Mouse (Mus musculus) bone marrow macrophage, adult 2 months (primary cell): ENCODE results near the gene Akap5. TPM values are rescaled to one million over a fixed set of nuclear protein-coding genes. Genes with fewer than 3 reads are reported as not detected.

Experiments
- H3K27ac ChIP-seq: 2 replicates; pipeline ENCODE4 v1.5.1; 2012; ENCODE audit warnings: low read depth, low read length; ENCODE audit not compliant: insufficient read depth
- H3K4me1 ChIP-seq: 2 replicates; pipeline ENCODE4 v1.6.1; 2012; ENCODE audit warnings: low read length; ENCODE audit not compliant: control insufficient read depth, insufficient read depth
- H3K4me3 ChIP-seq: 2 replicates; pipeline ENCODE4 v1.5.1; 2012; ENCODE audit warnings: mild to moderate bottlenecking, low read length, moderate library complexity; ENCODE audit not compliant: insufficient read depth
- CTCF ChIP-seq: IDR thresholded peaks from 2 replicates; pipeline ENCODE4 v1.5.1; 2012; ENCODE audit warnings: low read depth, mild to moderate bottlenecking, low read length, moderate library complexity
- POLR2A ChIP-seq: IDR thresholded peaks from 2 replicates; pipeline ENCODE4 v1.6.1; 2012; ENCODE audit warnings: mild to moderate bottlenecking, low read depth, low read length, borderline replicate concordance
- polyA plus RNA-seq: library from polyadenylated mRNA; stranded (reverse); fragments of >200 nt; gene quantifications from 2 replicates; pipeline ENCODE4 v1.2.4, GENCODE M21; 2012; ENCODE audit not compliant: missing spikeins, insufficient read depth, insufficient read length

The Akap5 gene
- not detected in 2 replicates for polyA plus RNA-seq

DNA sequence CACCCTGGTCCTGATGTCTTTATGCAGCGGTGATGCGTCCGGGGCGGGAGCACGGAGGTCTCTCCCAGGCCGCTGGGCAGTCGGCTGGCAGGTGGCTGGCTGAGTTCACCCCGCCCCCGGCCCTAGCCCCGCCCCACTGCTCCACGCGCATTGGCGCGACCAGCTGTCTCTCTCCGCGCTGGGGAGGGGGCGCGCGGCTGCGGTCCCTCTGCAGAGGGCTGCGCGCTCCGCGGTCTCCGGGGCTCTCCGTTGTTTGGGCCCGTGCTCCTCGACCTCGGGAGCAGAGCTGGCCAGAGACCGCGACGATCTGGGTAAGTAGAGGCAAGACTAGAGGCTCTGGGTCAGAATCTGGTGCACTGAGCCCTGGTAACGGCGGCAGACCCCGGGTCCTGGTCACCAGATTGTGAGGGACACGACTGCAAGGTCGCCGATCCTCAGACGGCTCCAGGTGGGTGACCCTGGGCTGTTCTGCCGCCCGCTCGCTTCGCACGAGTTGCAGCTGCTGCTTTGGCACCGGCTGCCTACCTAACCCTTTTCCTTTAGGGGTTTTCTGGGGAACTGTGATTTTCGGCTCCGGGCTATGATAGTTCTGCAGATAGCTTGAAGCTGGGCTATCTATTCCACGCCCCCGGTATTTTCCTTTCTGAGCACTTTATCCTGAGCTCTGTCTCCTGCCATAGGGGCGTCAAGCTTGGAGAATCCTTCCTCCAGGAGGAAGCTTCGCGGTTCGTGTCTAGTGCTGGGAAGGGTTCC lies at the start of gene Akap5:
Gene Akap5 (plus strand): TSS at position 213 of the 753 bp plus-strand sequence.
- peak within 1 kb of the TSS; percentile 43 for H3K4me3 ChIP-seq
- no peak within 1 kb of the TSS for H3K27ac ChIP-seq
- peaks cover 1% of the 10 kb centered on the region for H3K4me1 ChIP-seq
- TF ChIP-seq POLR2A (no peak), CTCF (no peak)

DNA sequence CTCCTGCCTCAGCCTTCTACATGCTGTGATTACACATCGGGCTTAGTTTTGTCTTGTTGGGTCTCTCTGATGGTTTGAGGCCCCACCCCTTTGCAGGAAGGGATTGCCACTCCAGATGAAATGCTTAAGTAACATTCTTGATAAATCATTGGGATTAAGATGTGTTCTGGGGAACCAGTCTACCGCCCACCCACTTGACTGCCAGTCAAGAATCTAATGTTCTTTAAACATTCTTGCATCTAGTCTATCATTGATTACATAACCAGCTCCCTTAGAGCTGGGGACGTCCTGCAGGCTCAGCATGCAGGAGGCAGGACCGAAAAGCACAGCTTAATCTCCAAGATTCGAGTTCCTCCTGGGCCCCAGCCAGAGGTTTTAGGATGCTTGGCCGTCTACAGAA lies 46.5 kb upstream of the Akap5 start:
- H3K27ac ChIP-seq: no peak overlapping the region
- TF ChIP-seq CTCF (no peak), POLR2A (no peak)
- H3K4me1 ChIP-seq: peaks cover 11% of the 10 kb centered on the region
- no peak overlapping the region for H3K4me3 ChIP-seq

DNA sequence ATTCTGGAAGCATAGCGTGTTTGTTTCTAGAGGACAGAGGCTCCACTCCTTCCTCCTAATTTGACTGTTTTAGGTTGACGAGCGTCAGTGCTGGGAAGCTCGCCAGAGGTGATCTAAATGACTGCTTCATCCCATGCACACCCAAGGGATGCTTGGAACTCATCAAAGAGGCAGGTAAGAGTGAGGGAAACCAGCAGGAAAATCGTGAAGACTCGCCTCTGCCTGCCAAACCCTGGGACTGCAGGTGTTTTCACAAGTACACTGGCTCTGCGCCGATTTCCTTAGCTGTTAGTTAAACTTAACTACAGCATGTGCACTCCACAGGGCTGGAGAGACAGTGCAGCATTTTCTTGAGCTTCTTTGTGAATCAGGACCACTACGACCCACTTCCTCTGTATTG lies 44.1 kb upstream of the Akap5 start:
- no peak overlapping the region for H3K27ac ChIP-seq
- TF ChIP-seq CTCF (no peak), POLR2A (no peak)
- no peak overlapping the region for H3K4me3 ChIP-seq
- H3K4me1 ChIP-seq: no peaks in the 10 kb centered on the region

DNA sequence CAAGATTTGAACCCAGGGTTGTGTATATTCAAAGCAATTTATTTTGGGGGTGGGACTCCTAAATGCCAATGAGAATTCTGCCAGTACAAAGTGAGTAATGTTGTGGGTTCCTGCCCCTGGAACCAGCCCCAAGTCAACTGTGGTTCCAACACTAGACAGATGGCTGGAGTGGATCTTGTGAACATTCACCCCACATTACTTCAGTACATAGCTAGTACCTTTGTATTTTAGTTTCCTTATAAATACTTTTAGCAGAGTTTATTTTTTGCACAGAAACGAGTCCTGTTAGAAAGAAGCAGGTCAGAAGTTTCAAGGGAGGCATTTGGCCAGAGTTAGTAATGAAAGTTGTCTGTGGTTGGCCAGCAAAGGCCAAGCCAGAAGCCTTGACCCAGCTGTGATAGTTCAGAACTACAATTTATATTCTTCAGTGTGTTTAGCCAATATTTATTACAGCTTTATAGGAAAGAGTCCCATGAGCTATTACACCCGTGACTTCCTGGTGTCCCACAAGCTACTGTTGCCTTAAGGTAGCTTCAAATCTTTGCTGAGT lies 43.5 kb upstream of the Akap5 start:
- Histone ChIP-seq H3K4me1 (no peaks in the 10 kb centered on the region), H3K4me3 (no peak overlapping the region)

DNA sequence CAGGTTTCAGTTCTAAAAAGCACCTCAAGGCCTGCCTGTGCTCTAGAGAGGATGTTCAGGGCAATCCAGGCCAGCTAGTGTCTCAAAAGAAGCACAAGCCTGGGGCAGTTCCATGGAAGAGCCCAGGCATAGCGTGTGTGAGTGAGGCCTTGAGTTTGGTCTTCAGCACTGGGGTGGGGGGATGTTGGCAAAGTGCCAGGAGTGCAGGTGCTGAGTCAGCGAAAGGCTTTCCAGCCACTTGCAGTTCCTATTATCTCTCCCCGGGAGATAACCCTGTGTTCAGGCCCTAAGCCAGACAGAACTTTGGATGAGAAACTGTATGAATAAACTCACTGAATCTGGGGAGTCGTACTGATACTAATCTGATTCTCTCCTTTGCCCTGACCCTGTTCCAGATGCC lies 42.6 kb upstream of the Akap5 start:
- Histone ChIP-seq H3K4me3 (no peak overlapping the region), H3K27ac (no peak overlapping the region), H3K4me1 (no peaks in the 10 kb centered on the region)
- TF ChIP-seq POLR2A (no peak), CTCF (no peak)

More for the DNA sequence above, 43.5 kb upstream of the Akap5 start:
- TF ChIP-seq POLR2A (no peak), CTCF (no peak)
- H3K27ac ChIP-seq: no peak overlapping the region

DNA sequence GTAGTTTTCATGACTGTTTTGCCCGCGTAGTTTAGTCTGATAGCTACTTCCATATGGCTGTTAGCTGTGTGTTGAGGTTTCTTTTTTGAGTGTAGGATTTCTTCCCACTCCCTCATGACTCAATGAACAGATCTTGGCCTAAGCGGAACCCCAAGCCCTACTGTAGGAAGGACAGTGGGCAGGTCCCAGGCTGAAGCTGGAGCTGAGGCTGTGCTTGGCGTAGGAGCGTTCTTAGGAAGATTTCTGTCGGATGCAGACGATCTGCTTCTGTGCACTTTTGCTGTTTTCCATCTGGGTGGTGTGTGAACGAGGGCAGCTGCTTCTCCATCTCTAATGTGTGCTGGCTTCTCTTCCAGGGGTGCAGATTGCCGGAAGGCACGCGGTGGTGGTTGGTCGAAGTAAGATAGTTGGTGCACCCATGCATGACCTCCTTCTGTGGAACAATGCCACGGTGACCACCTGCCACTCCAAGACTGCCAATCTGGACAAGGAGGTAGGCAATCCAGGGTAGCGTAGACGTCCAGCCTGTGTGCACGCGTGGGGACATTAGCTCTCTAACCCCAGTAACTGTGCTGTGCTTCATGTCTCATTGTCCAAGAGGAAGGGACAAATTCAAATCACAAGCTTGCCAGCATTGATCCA lies 42.0 kb upstream of the Akap5 start:
- Histone ChIP-seq H3K27ac (no peak overlapping the region), H3K4me3 (no peak overlapping the region), H3K4me1 (no peaks in the 10 kb centered on the region)
- TF ChIP-seq POLR2A (no peak), CTCF (no peak)

DNA sequence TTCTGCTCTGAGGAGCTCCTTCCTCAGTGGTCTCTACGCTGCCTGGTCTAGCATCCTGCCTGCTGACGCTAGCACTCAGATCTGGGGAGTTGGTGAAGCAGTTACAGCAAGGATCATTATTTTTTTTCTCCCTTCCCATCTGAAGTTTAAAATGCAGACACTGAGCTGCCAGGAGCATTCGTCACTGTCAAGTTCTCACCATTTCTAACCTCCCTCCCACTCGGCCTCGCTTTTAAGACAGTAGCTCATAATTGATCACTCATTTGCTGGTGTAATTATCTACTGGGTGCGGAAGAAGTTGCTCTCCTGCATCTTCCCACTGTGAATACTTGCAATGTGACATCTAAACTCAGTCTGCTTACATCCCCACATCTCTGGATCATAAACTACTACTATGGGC lies 39.3 kb upstream of the Akap5 start:
- H3K27ac ChIP-seq: no peak overlapping the region
- H3K4me1 ChIP-seq: no peaks in the 10 kb centered on the region
- no peak overlapping the region for H3K4me3 ChIP-seq
- no peak for TF ChIP-seq POLR2A
- TF ChIP-seq CTCF: no peak

DNA sequence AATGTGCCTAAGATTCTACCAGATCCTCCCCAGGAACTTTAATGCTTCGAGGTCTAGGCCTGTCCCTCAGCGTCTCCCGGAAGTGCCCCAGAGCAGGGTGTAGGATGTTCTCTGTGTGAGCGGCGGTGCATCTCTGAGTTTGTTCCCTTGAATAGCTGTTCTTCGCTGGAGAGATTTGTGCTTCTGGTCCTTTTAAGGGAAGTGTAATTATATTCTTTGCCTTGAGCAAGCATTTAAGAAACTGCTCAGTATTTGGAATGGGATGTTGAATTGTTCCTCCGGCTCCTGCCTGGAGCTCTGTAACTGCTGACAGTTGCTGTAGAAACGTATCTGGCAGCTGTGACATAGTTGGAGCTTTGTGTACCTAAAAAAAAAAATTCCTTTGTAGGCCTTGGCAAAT lies 36.7 kb upstream of the Akap5 start:
- H3K4me1 ChIP-seq: no peaks in the 10 kb centered on the region
- no peak overlapping the region for H3K27ac ChIP-seq
- no peak overlapping the region for H3K4me3 ChIP-seq
- TF ChIP-seq POLR2A (no peak), CTCF (no peak)

DNA sequence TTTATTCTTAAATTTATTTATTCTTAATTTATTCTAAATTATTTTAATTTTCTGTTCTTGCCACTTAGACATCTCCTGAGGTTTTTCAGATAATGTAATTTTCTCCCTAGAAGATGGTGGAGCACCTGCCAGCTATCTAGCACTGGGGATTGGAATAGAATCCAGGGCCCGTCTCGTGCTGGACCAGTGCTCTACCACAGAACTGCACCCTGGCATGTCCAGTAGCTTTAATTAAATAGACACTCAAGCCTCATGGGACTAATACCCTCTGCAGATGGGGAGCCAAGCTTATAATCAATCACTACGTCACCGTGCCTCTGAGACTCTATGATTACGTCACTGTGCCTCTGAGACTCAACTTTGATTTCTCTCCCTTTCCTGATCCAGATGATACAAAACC lies 36.2 kb upstream of the Akap5 start:
- TF ChIP-seq CTCF (no peak), POLR2A (no peak)
- Histone ChIP-seq H3K4me3 (no peak overlapping the region), H3K4me1 (no peaks in the 10 kb centered on the region), H3K27ac (no peak overlapping the region)

DNA sequence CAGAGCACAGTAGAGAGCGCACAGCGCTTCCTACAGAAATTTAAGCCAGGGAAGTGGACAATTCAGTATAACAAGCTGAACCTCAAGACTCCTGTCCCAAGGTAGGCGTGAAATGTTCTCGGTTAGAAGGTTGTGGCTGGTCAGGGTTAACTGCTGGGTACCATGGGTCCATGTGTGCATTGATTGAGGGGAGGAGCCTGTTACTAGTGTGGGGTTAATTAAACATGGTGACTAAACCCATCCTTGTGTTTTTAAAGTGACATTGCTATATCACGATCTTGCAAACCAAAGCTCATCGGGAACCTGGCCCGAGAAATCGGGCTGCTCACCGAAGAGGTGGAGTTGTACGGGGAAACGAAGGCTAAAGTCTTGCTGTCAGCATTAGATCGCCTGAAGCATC lies 35.3 kb upstream of the Akap5 start:
- no peaks in the 10 kb centered on the region for H3K4me1 ChIP-seq
- H3K4me3 ChIP-seq: no peak overlapping the region
- no peak overlapping the region for H3K27ac ChIP-seq
- TF ChIP-seq POLR2A (no peak), CTCF (no peak)
